Mouse (Mus musculus) embryonic stem cell, embryonic (primary cell): ENCODE data around the gene Ei24.

Experiments used
- CTCF ChIA-PET, 4 experiments: fragments of 300-600 bp in 2 of 4; fragments of 350-600 bp in 2 of 4; sonication (Branson Sonifier 250); formaldehyde crosslinking; loops; one replicate each; lab custom pipeline; 2022; ENCODE audit warnings: inconsistent platforms in 2 of 4; lab: Charles Lee
- POLR2A ChIA-PET, 4 experiments: fragments of 300-600 bp in 2 of 4; fragments of 350-600 bp in 2 of 4; sonication (Branson Sonifier 250); formaldehyde crosslinking; loops; one replicate each; lab custom pipeline; 2022; ENCODE audit warnings: antibody characterized with exemption in 4 of 4, inconsistent platforms in 1 of 4; lab: Charles Lee

Gene Ei24

GRCm38 (mm10) chr9:36796781-36797555 is at the start of gene Ei24:
TSS of gene Ei24 (minus strand) at chr9:36797393.
- ChIA-PET POLR2A (interaction anchor here (0.6 to 4.4 kb wide), 27 partner anchors 10 to 692 kb away, joined by 3 to 29 read pairs (median 3); partner anchors contain the start of genes Chek1 (in 2 of the 4), Fez1 (in 2 of the 4) and Msantd2 (in 1 of the 4)), CTCF (interaction anchor here in 1 of 4 experiments (0.5 to 0.6 kb wide), 2 partner anchors 20 to 67 kb away, joined by 3 to 5 read pairs; no protein-coding TSS in a partner anchor)

- ChIA-PET CTCF (no interaction called here), POLR2A (no interaction called here)
These were observed 49.2 kb upstream of the Ei24 start for GRCm38 (mm10) chr9:36846346-36846745.

GRCm38 (mm10) chr9:36833914-36834313 is 36.7 kb upstream of the Ei24 start:
- ChIA-PET POLR2A (interaction anchor here in 1 of 4 experiments (0.6 kb wide), 1 partner anchor 52 kb away, joined by 16 read pairs; no protein-coding TSS in a partner anchor), CTCF (no interaction called here)

GRCm38 (mm10) chr9:36833043-36833881 is 36.1 kb upstream of the Ei24 start:
- ChIA-PET CTCF (interaction anchor here in 3 of 4 experiments (0.6 to 1.0 kb wide), 6 partner anchors 10 to 946 kb away, joined by 3 to 4 read pairs (median 3); no protein-coding TSS in a partner anchor), POLR2A (interaction anchor here (0.6 to 2.2 kb wide), 11 partner anchors 9 to 583 kb away, joined by 3 to 16 read pairs (median 4); partner anchors contain the start of gene Fez1 (in 1 of the 4))

GRCm38 (mm10) chr9:36832529-36832928 is 35.3 kb upstream of the Ei24 start:
- ChIA-PET CTCF (interaction anchor here in 2 of 4 experiments (0.6 to 1.0 kb wide), 5 partner anchors 10 to 338 kb away, joined by 3 to 4 read pairs (median 3); no protein-coding TSS in a partner anchor), POLR2A (interaction anchor here in 3 of 4 experiments (0.6 to 2.2 kb wide), 11 partner anchors 10 to 584 kb away, joined by 3 to 9 read pairs (median 3); partner anchors contain the start of gene Fez1 (in 1 of the 3))

DNA sequence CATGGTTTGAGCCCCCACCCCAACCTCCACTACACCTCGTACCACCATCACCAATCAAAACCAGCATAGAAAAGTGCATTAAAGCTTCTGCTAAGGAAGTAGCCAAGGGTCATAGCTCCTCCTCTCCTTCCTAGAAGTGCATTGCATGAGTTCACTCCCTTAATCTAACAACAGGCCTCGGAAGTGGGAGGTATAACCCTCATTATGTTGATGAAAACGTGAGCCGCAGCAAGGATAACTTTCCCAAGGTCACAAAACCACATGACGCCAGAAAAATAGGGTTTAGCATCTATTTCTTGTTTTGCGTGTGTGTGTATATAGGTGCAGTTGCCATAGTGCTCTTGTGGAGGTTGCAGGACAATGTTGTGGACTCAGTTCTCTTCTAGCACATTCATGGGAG is 34.2 kb upstream of the Ei24 start:
- ChIA-PET POLR2A (interaction anchor here in 2 of 4 experiments (0.6 to 2.2 kb wide), 4 partner anchors 26 to 119 kb away, joined by 3 to 7 read pairs (median 3); no protein-coding TSS in a partner anchor), CTCF (no interaction called here)

- POLR2A ChIA-PET = no interaction called here
- CTCF ChIA-PET = interaction anchor here in 1 of 4 experiments (0.6 kb wide), 1 partner anchor 143 kb away, joined by 3 read pairs; no protein-coding TSS in a partner anchor
These were observed 29.6 kb upstream of the Ei24 start for GRCm38 (mm10) chr9:36826612-36827363.

DNA sequence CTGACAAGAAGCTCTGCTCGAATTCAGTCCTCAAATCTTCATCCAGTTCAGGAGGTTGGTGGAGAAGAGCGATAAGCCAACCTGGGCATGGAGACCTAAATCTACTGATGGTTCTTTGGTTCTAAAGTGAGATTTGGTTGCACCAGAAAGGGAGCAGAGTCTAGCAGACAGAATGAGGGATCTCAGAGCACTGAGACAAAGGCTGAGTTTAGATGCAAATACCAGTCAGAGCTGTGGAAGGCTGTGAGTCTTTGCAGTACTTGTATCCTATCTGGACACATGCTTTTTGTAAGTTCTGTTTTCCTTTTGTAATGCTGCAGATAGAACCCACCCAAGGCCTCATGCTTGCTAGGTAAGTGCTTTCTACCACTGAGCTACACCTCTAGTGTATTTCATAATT is 24.8 kb upstream of the Ei24 start:
- POLR2A ChIA-PET = interaction anchor here in 3 of 4 experiments (0.7 to 3.4 kb wide), 6 partner anchors 11 to 96 kb away, joined by 3 to 9 read pairs (median 3); partner anchors contain the start of gene Ei24 (in 1 of the 3)
- CTCF ChIA-PET = no interaction called here

DNA sequence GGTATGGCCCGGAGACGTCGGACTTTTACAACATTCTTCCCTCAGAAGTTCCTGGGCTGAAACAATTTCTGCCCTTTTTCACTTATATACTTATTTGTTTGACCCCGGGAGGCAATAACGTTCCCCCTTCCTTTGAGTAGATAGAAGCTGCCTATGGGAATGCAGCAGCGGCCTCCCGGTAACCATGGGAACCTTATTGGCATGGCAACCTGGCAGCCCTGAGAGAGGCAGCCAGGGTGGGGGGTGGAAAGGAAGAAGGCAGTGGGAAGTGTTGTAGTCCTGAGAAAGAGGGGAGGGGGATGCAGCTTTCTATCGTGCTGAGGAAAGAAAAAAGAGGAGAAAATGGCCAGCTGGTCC is 24.4 kb upstream of the Ei24 start, which contains the start of gene Fez1:
TSS of gene Fez1 (plus strand) at position 221 of the 357 bp plus-strand sequence.
- CTCF ChIA-PET = no interaction called here
- POLR2A ChIA-PET = interaction anchor here in 3 of 4 experiments (0.7 to 3.4 kb wide), 6 partner anchors 11 to 95 kb away, joined by 3 to 9 read pairs (median 3); partner anchors contain the start of gene Ei24 (in 1 of the 3)

- ChIA-PET CTCF (interaction anchor here in 1 of 4 experiments (0.7 kb wide), 1 partner anchor 49 kb away, joined by 3 read pairs; no protein-coding TSS in a partner anchor), POLR2A (interaction anchor here in 3 of 4 experiments (0.7 to 3.4 kb wide), 8 partner anchors 12 to 95 kb away, joined by 3 to 9 read pairs (median 4); partner anchors contain the start of gene Ei24 (in 1 of the 3))
These were observed 23.9 kb upstream of the Ei24 start for GRCm38 (mm10) chr9:36820969-36821643.

GRCm38 (mm10) chr9:36818905-36819304 is 21.7 kb upstream of the Ei24 start:
- ChIA-PET CTCF (no interaction called here), POLR2A (interaction anchor here in 1 of 4 experiments (1.1 kb wide), 1 partner anchor 16 kb away, joined by 3 read pairs; no protein-coding TSS in a partner anchor)

GRCm38 (mm10) chr9:36814486-36814885 is 17.3 kb upstream of the Ei24 start:
- ChIA-PET CTCF (interaction anchor here in 3 of 4 experiments (0.6 to 2.2 kb wide), 7 partner anchors 12 to 904 kb away, joined by 3 to 6 read pairs (median 3); no protein-coding TSS in a partner anchor), POLR2A (interaction anchor here in 3 of 4 experiments (0.6 to 4.5 kb wide), 12 partner anchors 10 to 718 kb away, joined by 3 to 17 read pairs (median 3); partner anchors contain the start of genes Ei24 (in 2 of the 3) and Chek1 (in 1 of the 3))

DNA sequence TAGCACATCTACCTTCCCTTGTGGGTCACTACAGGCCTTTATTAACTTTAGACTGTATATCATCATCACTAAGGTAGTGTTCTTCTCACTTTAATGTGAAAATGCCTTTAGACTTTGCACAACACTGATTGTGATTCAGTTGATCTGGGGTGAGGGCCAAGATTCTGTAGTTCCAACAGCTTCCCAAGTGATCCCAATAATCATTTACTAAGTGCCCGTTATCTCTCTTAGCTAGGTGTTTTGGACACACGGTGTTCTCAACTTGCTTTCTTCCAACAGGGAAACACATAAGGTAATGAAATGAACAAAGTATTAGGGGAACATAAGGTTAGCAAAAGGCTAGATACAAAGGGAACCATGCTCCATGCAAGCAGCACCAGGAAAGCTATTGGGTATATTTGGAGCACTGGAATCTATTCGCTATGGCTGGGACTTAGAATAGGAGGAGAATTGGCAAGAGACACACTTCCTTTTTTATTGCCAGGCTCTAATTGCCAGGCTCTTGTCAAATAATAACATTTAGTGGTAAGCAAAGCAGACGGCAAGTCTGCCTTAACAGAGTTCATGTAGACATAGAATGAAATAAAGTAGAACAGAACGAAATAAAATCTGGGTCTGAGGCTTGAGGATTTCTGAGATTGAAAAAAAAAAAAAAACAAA is 11.1 kb upstream of the Ei24 start:
- POLR2A ChIA-PET = interaction anchor here in 1 of 4 experiments (1.6 kb wide), 1 partner anchor 19 kb away, joined by 3 read pairs; no protein-coding TSS in a partner anchor
- CTCF ChIA-PET = interaction anchor here in 2 of 4 experiments (0.5 to 0.6 kb wide), 2 partner anchors 80 to 366 kb away, joined by 4 to 7 read pairs; no protein-coding TSS in a partner anchor

GRCm38 (mm10) chr9:36805256-36805975 is 8.2 kb upstream of the Ei24 start:
- ChIA-PET POLR2A (interaction anchor here in 2 of 4 experiments (0.6 to 3.6 kb wide), 5 partner anchors 9 to 103 kb away, joined by 3 to 16 read pairs (median 3); no protein-coding TSS in a partner anchor), CTCF (no interaction called here)

DNA sequence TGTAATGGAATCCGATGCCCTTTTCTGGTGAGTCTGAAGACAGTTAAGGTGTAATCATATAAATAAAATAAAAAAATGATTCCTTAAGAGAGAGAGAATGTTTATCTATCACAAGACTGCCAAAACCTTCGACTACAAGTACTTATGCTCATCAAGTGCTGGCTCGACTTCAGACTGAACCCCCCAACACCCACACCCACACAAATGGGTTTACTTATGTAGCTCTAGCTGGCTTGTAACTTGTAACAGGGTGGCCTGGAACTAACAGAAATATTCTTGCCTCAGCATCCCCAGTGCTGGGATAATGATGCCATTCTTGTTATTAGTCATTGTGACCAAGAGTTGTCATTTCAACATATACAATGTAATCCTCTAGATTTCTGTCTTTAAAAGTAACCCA is 6.7 kb upstream of the Ei24 start:
- CTCF ChIA-PET = interaction anchor here in 1 of 4 experiments (2.3 kb wide), 1 partner anchor 10 kb away, joined by 6 read pairs; no protein-coding TSS in a partner anchor

More for the DNA sequence above, 6.7 kb upstream of the Ei24 start:
- POLR2A ChIA-PET = interaction anchor here in 3 of 4 experiments (0.8 to 3.6 kb wide), 25 partner anchors 9 to 444 kb away, joined by 3 to 17 read pairs (median 4); no protein-coding TSS in a partner anchor
